Mouse (Mus musculus): ENCODE data around the gene Uba2. TPM values are rescaled to one million over a fixed set of nuclear protein-coding genes. Genes with fewer than 3 reads are reported as not detected.

Gene Uba2
- 50.2 and 50.8 TPM in 2 replicates for polyA plus RNA-seq (2015; fragmentation: Nextera tagmentation; extraction: Ambion mirVana)

- 0 out of 2 replicates have a peak within 1 kb of the TSS, but pooled peaks have one; percentile 82 for H3K27ac ChIP-seq (ENCODE audit: low read depth, low read length)
- ATAC-seq, result no peak
Measured at GRCm38 (mm10) chr7:34169454-34169853, at the start of gene Uba2. Gene Uba2 (minus strand): TSS chr7:34169599.

GRCm38 (mm10) chr7:34218496-34218895 is 49.1 kb upstream of the Uba2 start:
- no peak for ATAC-seq
- Histone ChIP-seq H3K9ac (ENCODE audit: low read depth, low read length) (no peak overlapping the region), H3K27ac (ENCODE audit: low read depth, low read length) (no peak overlapping the region), H3K9me3 (ENCODE audit: control insufficient read depth) (no peaks in the 10 kb centered on the region), H3K27me3 (replicated peaks; ENCODE audit: control insufficient read depth, insufficient read depth, low read length) (no peaks in the 10 kb centered on the region), H3K36me3 (ENCODE audit: control insufficient read depth, insufficient read depth) (peaks cover 84% of the 10 kb centered on the region), H3K4me1 (replicated peaks; ENCODE audit: control insufficient read depth, insufficient read depth, low read length) (no peaks in the 10 kb centered on the region), H3K4me3 (ENCODE audit: low read depth, low read length) (no peak overlapping the region), H3K4me2 (replicated peaks; ENCODE audit: low read depth) (no peak overlapping the region)
- no peak for TF ChIP-seq CTCF (IDR thresholded peaks at IDR 0.05; ENCODE audit: low read depth)
- 78% methylated on average over 1 of the region's 1 CpGs for WGBS

More at GRCm38 (mm10) chr7:34169454-34169853, at the start of gene Uba2:
- no peak for TF ChIP-seq CTCF (IDR thresholded peaks at IDR 0.05; ENCODE audit: low read depth)
- Histone ChIP-seq H3K9me3 (ENCODE audit: control insufficient read depth) (no peaks in the 10 kb centered on the region), H3K9ac (ENCODE audit: low read depth, low read length) (peak within 1 kb of the TSS; percentile 90), H3K4me3 (ENCODE audit: low read depth, low read length) (peak within 1 kb of the TSS; percentile 90), H3K36me3 (ENCODE audit: control insufficient read depth, insufficient read depth) (peaks cover 10% of the 10 kb centered on the region), H3K4me1 (replicated peaks; ENCODE audit: control insufficient read depth, insufficient read depth, low read length) (no peaks in the 10 kb centered on the region), H3K27me3 (replicated peaks; ENCODE audit: control insufficient read depth, insufficient read depth, low read length) (no peaks in the 10 kb centered on the region), H3K4me2 (replicated peaks; ENCODE audit: low read depth) (peak within 1 kb of the TSS; percentile 88)
- 78% methylated on average over 3 of the region's 3 CpGs for WGBS

- H3K9ac ChIP-seq (ENCODE audit: low read depth, low read length), result no peak overlapping the region
- no peak overlapping the region for H3K4me3 ChIP-seq (ENCODE audit: low read depth, low read length)
- no peak for ATAC-seq
- 93% methylated on average over 10 of the region's 10 CpGs for WGBS
- no peak overlapping the region for H3K4me2 ChIP-seq (replicated peaks; ENCODE audit: low read depth)
- H3K27me3 ChIP-seq (replicated peaks; ENCODE audit: control insufficient read depth, insufficient read depth, low read length), result no peaks in the 10 kb centered on the region
- no peaks in the 10 kb centered on the region for H3K4me1 ChIP-seq (replicated peaks; ENCODE audit: control insufficient read depth, insufficient read depth, low read length)
- no peak overlapping the region for H3K27ac ChIP-seq (ENCODE audit: low read depth, low read length)
- no peak for TF ChIP-seq CTCF (IDR thresholded peaks at IDR 0.05; ENCODE audit: low read depth)
- peaks cover 84% of the 10 kb centered on the region for H3K36me3 ChIP-seq (ENCODE audit: control insufficient read depth, insufficient read depth)
- H3K9me3 ChIP-seq (ENCODE audit: control insufficient read depth), result no peaks in the 10 kb centered on the region
Measured at GRCm38 (mm10) chr7:34216474-34216873, 47.1 kb upstream of the Uba2 start.

GRCm38 (mm10) chr7:34215481-34215880 is 46.1 kb upstream of the Uba2 start:
- WGBS, result 64% methylated on average over 9 of the region's 9 CpGs
- H3K9ac ChIP-seq (ENCODE audit: low read depth, low read length), result no peak overlapping the region
- ATAC-seq, result peak; percentile 24
- peaks cover 85% of the 10 kb centered on the region for H3K36me3 ChIP-seq (ENCODE audit: control insufficient read depth, insufficient read depth)
- TF ChIP-seq CTCF (IDR thresholded peaks at IDR 0.05; ENCODE audit: low read depth), result no peak
- H3K27ac ChIP-seq (ENCODE audit: low read depth, low read length), result peak overlapping the region; percentile 21; the same call in 1 of the 2 replicates
- no peaks in the 10 kb centered on the region for H3K4me1 ChIP-seq (replicated peaks; ENCODE audit: control insufficient read depth, insufficient read depth, low read length)
- H3K9me3 ChIP-seq (ENCODE audit: control insufficient read depth), result no peaks in the 10 kb centered on the region
- H3K27me3 ChIP-seq (replicated peaks; ENCODE audit: control insufficient read depth, insufficient read depth, low read length), result no peaks in the 10 kb centered on the region
- H3K4me3 ChIP-seq (ENCODE audit: low read depth, low read length), result no peak overlapping the region
- H3K4me2 ChIP-seq (replicated peaks; ENCODE audit: low read depth), result no peak overlapping the region

GRCm38 (mm10) chr7:34214644-34215043 is 45.2 kb upstream of the Uba2 start:
- Histone ChIP-seq H3K4me2 (replicated peaks; ENCODE audit: low read depth) (no peak overlapping the region), H3K4me3 (ENCODE audit: low read depth, low read length) (no peak overlapping the region), H3K9ac (ENCODE audit: low read depth, low read length) (no peak overlapping the region), H3K4me1 (replicated peaks; ENCODE audit: control insufficient read depth, insufficient read depth, low read length) (no peaks in the 10 kb centered on the region), H3K27ac (ENCODE audit: low read depth, low read length) (no peak overlapping the region), H3K36me3 (ENCODE audit: control insufficient read depth, insufficient read depth) (peaks cover 85% of the 10 kb centered on the region), H3K9me3 (ENCODE audit: control insufficient read depth) (no peaks in the 10 kb centered on the region), H3K27me3 (replicated peaks; ENCODE audit: control insufficient read depth, insufficient read depth, low read length) (no peaks in the 10 kb centered on the region)
- WGBS, result 90% methylated on average over 8 of the region's 8 CpGs
- no peak for ATAC-seq
- no peak for TF ChIP-seq CTCF (IDR thresholded peaks at IDR 0.05; ENCODE audit: low read depth)

- no peak for TF ChIP-seq CTCF (IDR thresholded peaks at IDR 0.05; ENCODE audit: low read depth)
- Histone ChIP-seq H3K9ac (ENCODE audit: low read depth, low read length) (no peak overlapping the region), H3K4me3 (ENCODE audit: low read depth, low read length) (no peak overlapping the region), H3K36me3 (ENCODE audit: control insufficient read depth, insufficient read depth) (peaks cover 85% of the 10 kb centered on the region), H3K4me1 (replicated peaks; ENCODE audit: control insufficient read depth, insufficient read depth, low read length) (no peaks in the 10 kb centered on the region), H3K27me3 (replicated peaks; ENCODE audit: control insufficient read depth, insufficient read depth, low read length) (no peaks in the 10 kb centered on the region), H3K9me3 (ENCODE audit: control insufficient read depth) (no peaks in the 10 kb centered on the region), H3K27ac (ENCODE audit: low read depth, low read length) (no peak overlapping the region), H3K4me2 (replicated peaks; ENCODE audit: low read depth) (no peak overlapping the region)
- ATAC-seq, result no peak
- 78% methylated on average over 7 of the region's 7 CpGs for WGBS
Measured at GRCm38 (mm10) chr7:34213281-34213680, 43.9 kb upstream of the Uba2 start.
